Mouse (Mus musculus) intestine, embryonic 14.5 days (tissue): Measurements from ENCODE around the gene Tubg1. TPM values are rescaled to one million over a fixed set of nuclear protein-coding genes. Genes with fewer than 3 reads are reported as not detected.
A peak's percentile ranks its signal among the peaks of the same experiment; 100 is the strongest.

ENCODE experiments used
- ATAC-seq: fragments of 200-750 bp; cut with Nextera tagmentation; replicated peaks from 2 replicates; pipeline ENCODE4 v1.8.0; 2017; ENCODE audit warnings: low read depth, moderate number of reproducible peaks, moderate TSS enrichment, moderate library complexity; ENCODE audit not compliant: low FRiP score, low TSS enrichment
- DNase-seq: peaks from one replicate; pipeline ENCODE4 v3.0.0-alpha.2; 2018; ENCODE audit warnings: low spot score
- H3K27ac ChIP-seq: fragments of 300-500 bp; sonication (generic); 2 replicates; pipeline ENCODE4 v1.5.1; 2014; ENCODE audit warnings: low read depth, mild to moderate bottlenecking, control low read depth
- H3K27me3 ChIP-seq: fragments of 300-500 bp; sonication (generic); replicated peaks from 2 replicates; pipeline ENCODE4 v1.6.1; 2014; ENCODE audit warnings: low read length, control low read depth; ENCODE audit not compliant: control insufficient read depth, insufficient read depth
- H3K36me3 ChIP-seq: fragments of 300-500 bp; sonication (generic); 2 replicates; pipeline ENCODE4 v1.6.1; 2014; ENCODE audit warnings: low read length, control low read depth; ENCODE audit not compliant: control insufficient read depth, insufficient read depth
- H3K4me1 ChIP-seq: fragments of 300-500 bp; sonication (generic); replicated peaks from 2 replicates; pipeline ENCODE4 v1.6.1; 2014; ENCODE audit warnings: low read length, control low read depth, mixed read lengths; ENCODE audit not compliant: control insufficient read depth, insufficient read depth
- H3K4me2 ChIP-seq: fragments of 300-500 bp; sonication (generic); 2 replicates; pipeline ENCODE4 v1.6.1; 2014; ENCODE audit warnings: low read length
- H3K4me3 ChIP-seq: fragments of 300-500 bp; sonication (generic); 2 replicates; pipeline ENCODE4 v1.5.1; 2014; ENCODE audit warnings: low read depth, low read length, control low read depth, mixed read lengths
- H3K9ac ChIP-seq: fragments of 300-500 bp; sonication (generic); 2 replicates; pipeline ENCODE4 v1.6.1; 2014; ENCODE audit warnings: mild to moderate bottlenecking, low read length
- H3K9me3 ChIP-seq: fragments of 300-500 bp; sonication (generic); 2 replicates; pipeline ENCODE4 v1.6.1; 2016; ENCODE audit warnings: low read length, control low read depth; ENCODE audit not compliant: control insufficient read depth
- WGBS: fragments of 180-500 bp; shearing (Covaris S2); extraction: QIAGEN DNeasy Blood & Tissue Kit; methylation state at CpG from one replicate; pipeline ENCODE4 v1.1.7; 2014; 5-methylcytosine and 5-hydroxymethylcytosine counted together
- polyA plus RNA-seq: library from polyadenylated mRNA; unstranded; fragments of >200 nt; fragmentation: Nextera tagmentation; extraction: Ambion mirVana; gene quantifications from 2 replicates; pipeline ENCODE4 v1.2.1, GENCODE M21; 2014

Gene Tubg1
- polyA plus RNA-seq, 1 experiment from 2014 or later, result 73.8 TPM

DNA sequence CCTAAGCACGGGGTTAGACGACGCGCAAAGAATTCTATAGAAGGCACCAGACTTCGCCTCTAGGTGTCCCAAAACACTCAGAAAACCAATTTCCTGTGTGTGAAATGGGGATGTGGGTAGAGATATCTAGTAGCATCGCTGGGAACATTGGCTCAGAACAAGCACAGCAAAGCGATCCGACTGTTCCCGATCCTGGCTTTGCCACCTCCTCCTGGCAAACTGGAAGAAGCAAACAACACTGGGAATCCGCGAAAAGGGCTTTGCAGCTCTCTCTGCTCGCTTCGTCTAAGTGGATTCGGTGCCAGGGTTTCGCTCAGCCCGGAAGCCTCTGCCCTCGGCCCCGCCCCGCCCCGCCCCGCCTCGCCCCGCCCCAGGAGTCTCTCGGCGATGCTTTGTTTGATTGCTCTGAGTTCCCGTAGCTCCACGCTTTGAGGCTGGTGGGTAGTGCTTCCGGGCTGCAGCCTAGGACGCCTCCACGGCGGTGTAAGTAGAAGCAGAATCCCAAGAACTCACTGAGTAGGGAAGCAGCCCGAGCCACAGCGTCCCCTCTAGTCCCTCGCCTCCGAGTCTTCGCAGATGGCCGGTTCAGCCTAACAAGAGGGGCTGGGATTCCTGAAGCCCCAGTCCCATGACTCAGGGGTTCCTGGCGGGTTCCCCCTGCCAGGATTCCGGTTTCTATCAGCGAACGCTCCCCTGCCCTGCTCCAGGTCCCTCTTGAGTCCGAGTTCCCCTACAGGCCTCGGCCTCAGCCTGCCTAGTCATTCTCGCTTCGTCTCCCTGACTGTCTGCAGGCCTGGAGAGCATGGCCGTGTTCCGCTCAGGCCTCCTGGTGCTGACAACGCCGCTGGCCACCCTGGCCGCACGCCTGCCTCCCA lies 37.3 kb upstream of the Tubg1 start, which contains the start of gene Coasy:
Coasy (plus strand) TSS at position 358 of the 875 bp plus-strand sequence.
- H3K4me1 ChIP-seq, result peaks cover 26% of the 10 kb centered on the region
- peak within 1 kb of the TSS; percentile 77 for H3K9ac ChIP-seq
- peak within 1 kb of the TSS; percentile 87 for H3K4me2 ChIP-seq
- ATAC-seq (peak; percentile 86), DNase-seq (peak; percentile 94)
- H3K27me3 ChIP-seq, result peaks cover 40% of the 10 kb centered on the region
- peak within 1 kb of the TSS; percentile 69 for H3K4me3 ChIP-seq
- peaks cover 12% of the 10 kb centered on the region; the same call in 1 of the 2 replicates for H3K36me3 ChIP-seq
- H3K9me3 ChIP-seq, result no peaks in the 10 kb centered on the region
- WGBS, result under 1% methylated on average over 51 of the region's 51 CpGs
- H3K27ac ChIP-seq, result peak within 1 kb of the TSS; percentile 91

DNA sequence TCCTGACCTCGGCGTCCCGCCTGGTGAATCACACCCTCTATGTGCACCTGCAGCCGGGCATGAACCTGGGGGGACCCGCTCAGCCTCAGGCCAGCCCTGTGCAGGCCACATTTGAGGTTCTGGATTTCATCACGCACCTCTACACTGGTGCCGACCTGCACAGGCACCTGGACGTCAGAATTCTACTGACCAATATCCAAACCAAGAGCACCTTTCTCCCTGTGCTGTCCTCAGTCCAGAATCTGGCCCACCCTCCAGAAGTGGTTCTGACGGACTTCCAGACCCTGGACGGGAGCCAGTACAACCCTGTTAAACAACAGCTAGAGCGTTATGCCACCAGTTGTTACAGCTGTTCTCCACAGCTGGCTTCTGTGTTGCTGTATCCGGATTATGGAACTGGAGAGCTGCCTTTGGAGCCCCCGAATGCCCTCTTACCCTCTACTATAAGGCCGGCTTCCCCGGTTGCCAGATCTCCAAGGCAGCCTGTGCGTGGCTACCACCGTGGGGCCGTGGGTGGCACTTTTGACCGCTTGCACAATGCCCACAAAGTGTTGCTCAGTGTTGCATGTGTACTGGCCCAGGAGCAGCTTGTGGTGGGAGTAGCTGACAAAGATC lies 36.5 kb upstream of the Tubg1 start:
- Histone ChIP-seq H3K36me3 (peaks cover 12% of the 10 kb centered on the region; the same call in 1 of the 2 replicates), H3K4me3 (peak overlapping the region; percentile 69), H3K9ac (peak overlapping the region; percentile 77), H3K9me3 (no peaks in the 10 kb centered on the region), H3K4me1 (peaks cover 33% of the 10 kb centered on the region), H3K27me3 (peaks cover 33% of the 10 kb centered on the region), H3K27ac (peak overlapping the region; percentile 91), H3K4me2 (peak overlapping the region; percentile 87)
- DNase-seq (no peak), ATAC-seq (peak; percentile 12; the same call in 1 of the 2 replicates)
- 31% methylated on average over 19 of the region's 19 CpGs for WGBS

DNA sequence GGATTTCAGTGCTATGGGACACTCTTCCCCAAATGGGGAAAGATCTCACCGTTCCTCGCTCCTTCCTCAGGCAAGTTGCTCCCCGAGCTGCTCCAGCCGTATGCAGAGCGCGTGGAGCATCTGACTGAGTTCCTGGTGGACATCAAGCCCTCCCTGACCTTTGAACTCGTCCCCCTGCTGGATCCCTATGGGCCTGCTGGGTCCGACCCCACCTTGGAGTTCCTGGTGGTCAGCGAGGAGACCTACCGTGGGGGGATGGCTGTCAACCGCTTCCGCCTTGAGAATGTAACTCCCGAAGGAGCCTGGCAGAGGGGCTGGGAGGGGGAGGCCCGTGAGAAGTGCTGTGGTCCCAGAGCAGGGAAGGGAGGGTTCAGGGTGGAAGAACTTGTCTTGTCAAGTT lies 35.5 kb upstream of the Tubg1 start:
- Histone ChIP-seq H3K36me3 (peaks cover 14% of the 10 kb centered on the region; the same call in 1 of the 2 replicates), H3K4me1 (peaks cover 35% of the 10 kb centered on the region), H3K9me3 (no peaks in the 10 kb centered on the region), H3K27me3 (peaks cover 22% of the 10 kb centered on the region), H3K9ac (no peak overlapping the region), H3K4me2 (no peak overlapping the region), H3K4me3 (no peak overlapping the region), H3K27ac (no peak overlapping the region)
- ATAC-seq (no peak), DNase-seq (no peak)
- 82% methylated on average over 14 of the region's 14 CpGs for WGBS

DNA sequence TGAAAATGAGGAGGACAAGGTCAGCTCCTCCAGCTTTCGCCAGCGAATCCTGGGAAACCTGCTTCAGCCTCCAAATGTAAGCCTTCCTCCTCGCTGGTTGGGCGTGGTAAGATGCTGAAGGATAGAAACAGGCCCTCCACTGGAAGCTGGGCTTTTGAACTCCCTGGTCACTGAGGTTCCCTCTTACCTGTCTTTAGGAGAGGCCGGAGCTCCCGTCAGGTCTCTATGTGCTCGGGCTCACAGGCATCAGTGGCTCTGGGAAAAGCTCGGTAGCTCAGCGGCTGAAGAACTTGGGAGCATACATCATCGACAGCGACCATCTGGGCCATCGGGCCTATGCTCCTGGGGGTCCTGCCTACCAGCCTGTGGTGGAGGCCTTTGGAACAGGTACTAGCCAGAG lies 34.9 kb upstream of the Tubg1 start:
- Histone ChIP-seq H3K36me3 (peaks cover 20% of the 10 kb centered on the region), H3K27ac (no peak overlapping the region), H3K4me2 (no peak overlapping the region), H3K9me3 (no peaks in the 10 kb centered on the region), H3K27me3 (peaks cover 17% of the 10 kb centered on the region), H3K9ac (no peak overlapping the region), H3K4me1 (peaks cover 31% of the 10 kb centered on the region), H3K4me3 (no peak overlapping the region)
- no peak for ATAC-seq
- 91% methylated on average over 12 of the region's 12 CpGs for WGBS
- DNase-seq, result no peak

DNA sequence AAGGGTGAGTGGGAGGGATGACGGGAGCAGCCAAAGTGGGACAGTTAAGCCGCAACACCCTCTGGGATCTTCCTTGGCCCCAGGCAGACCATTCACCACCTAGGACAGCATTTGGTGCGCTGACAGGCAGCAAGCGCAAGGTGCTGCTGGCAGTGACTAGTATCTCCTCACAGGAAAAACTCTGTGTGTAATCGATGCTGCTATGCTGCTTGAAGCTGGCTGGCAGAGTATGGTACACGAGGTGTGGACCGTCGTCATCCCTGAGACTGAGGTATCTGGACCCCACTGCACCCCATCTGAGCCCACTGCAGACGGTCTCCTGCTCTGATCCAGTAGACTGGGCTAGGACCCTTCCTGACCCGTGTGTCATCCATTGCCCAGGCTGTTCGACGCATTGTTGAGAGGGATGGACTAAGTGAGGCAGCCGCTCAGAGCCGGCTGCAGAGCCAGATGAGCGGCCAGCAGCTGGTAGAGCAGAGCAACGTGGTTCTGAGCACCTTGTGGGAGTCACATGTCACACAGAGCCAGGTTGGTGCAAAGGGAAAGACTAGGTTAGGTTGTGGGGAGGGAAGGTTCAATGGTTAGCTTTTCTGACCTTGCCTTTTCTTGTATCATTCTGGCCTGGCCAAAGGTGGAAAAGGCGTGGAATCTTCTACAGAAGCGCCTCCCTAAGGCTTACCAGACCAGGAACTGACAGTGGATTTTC lies 34.0 kb upstream of the Tubg1 start:
- Histone ChIP-seq H3K27ac (no peak overlapping the region), H3K9ac (no peak overlapping the region), H3K4me1 (peaks cover 29% of the 10 kb centered on the region), H3K4me2 (0 out of 2 replicates have a peak overlapping the region, but pooled peaks have one; percentile 95), H3K27me3 (peaks cover 7% of the 10 kb centered on the region), H3K36me3 (peaks cover 29% of the 10 kb centered on the region), H3K9me3 (no peaks in the 10 kb centered on the region), H3K4me3 (no peak overlapping the region)
- DNase-seq (no peak), ATAC-seq (no peak)
- 92% methylated on average over 18 of the region's 18 CpGs for WGBS

DNA sequence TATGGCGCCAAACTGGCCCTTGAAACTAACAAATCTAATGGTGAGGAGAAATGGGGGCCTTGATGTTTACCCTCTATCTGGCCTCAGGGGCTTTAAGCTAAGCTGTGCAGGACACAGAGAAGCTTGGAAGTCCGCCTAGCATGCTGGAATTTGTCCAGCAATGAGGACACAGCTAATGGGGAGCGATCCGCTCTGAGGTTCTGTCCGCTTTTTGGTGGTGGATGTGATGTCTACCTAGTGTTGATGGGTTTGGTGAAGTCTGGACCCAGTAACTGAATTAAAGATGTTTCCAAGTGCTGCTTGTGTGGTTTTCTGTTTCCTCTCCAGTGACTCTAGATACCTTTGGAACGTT lies 33.4 kb upstream of the Tubg1 start:
- Histone ChIP-seq H3K4me2 (peak overlapping the region; percentile 95), H3K36me3 (peaks cover 34% of the 10 kb centered on the region), H3K4me1 (peaks cover 29% of the 10 kb centered on the region), H3K4me3 (peak overlapping the region; percentile 84; the same call in 1 of the 2 replicates), H3K27me3 (peaks cover 2% of the 10 kb centered on the region; the same call in 1 of the 2 replicates), H3K9ac (peak overlapping the region; percentile 74), H3K27ac (peak overlapping the region; percentile 70), H3K9me3 (no peaks in the 10 kb centered on the region)
- ATAC-seq, result no peak
- 85% methylated on average over 6 of the region's 6 CpGs for WGBS
- no peak for DNase-seq

DNA sequence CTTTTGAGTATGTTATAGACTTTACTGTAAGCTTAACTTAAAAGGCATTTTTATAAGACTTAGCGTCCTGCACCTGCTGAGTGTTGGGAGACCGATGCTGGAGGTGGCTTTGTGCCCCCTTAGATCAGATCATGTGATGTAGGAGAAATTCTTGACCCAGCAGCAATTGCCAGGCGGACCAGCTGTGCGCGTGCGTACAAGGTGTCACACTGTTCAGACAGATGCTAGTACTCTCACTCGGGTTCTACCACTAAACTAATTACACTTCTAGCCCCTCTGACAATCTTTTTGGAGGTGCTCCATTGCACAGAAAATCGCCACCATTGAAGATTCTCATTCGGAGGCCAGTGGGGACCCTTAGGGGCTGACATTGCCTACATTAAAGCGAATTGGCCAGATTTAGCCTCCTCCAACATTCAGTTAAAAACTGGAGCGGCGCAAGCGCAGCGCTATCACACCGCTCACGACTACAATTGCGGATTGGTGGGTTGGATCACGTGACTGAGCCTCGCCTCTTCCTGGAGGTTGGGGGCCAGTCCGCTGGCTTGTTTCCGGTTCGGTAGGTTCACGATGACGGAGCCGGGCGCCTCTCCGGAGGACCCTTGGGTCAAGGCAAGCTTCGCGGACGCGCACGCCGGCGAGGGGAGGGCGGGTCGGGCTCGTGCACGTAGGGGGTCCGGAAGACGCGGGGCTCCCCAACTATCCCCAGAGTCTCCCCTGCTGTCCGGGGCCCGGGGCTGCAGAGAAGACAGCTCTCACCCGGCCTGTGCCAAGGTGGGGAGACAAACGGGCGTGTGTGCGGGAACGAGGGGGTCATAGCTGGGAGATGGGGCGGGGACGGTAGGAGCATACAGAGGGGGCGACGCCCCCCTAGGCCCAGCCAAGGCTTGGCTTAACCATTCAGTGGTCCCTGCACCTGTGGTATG lies 32.7 kb upstream of the Tubg1 start, which contains the start of gene Mlx:
Mlx (plus strand) TSS at position 522 of the 926 bp plus-strand sequence.
- Histone ChIP-seq H3K4me2 (peak within 1 kb of the TSS; percentile 95), H3K4me3 (peak within 1 kb of the TSS; percentile 84), H3K9me3 (no peaks in the 10 kb centered on the region), H3K9ac (peak within 1 kb of the TSS; percentile 74), H3K36me3 (peaks cover 42% of the 10 kb centered on the region), H3K27ac (peak within 1 kb of the TSS; percentile 70), H3K4me1 (peaks cover 29% of the 10 kb centered on the region), H3K27me3 (no peaks in the 10 kb centered on the region)
- DNase-seq (peak; percentile 91), ATAC-seq (peak; percentile 82)
- WGBS, result 1% methylated on average over 48 of the region's 52 CpGs
